Mouse (Mus musculus) MEL (cell line): Measurements from ENCODE around the gene Arhgdib. TPM values are rescaled to one million over a fixed set of nuclear protein-coding genes. Genes with fewer than 3 reads are reported as not detected.

Experiments
- DNase-seq: peaks from one replicate; pipeline ENCODE4 v3.0.0; 2011; ENCODE audit warnings: low read depth, low spot score
- H3K27ac ChIP-seq: 2 replicates; pipeline ENCODE4 v1.5.1; 2012; ENCODE audit warnings: low read depth, mild to moderate bottlenecking, control low read depth, low read length, moderate library complexity; ENCODE audit not compliant: control insufficient read depth
- H3K27me3 ChIP-seq, 2 experiments: fragments of 150-350 bp in 1 of 2; sonication (generic) in 1 of 2; 2 replicates each; pipeline ENCODE4 v1.6.1; 2012; ENCODE audit warnings: low read length in 2 of 2, mild to moderate bottlenecking in 2 of 2, improper control_type of control experiment in 1 of 2, moderate library complexity in 1 of 2; ENCODE audit not compliant: insufficient read depth in 2 of 2, control insufficient read depth in 1 of 2
- H3K36me3 ChIP-seq, 2 experiments: 2 replicates each; pipeline ENCODE4 v1.6.1; 2012 to 2014; ENCODE audit warnings: low read length in 2 of 2, improper control_type of control experiment in 1 of 2, inconsistent platforms in 1 of 2, mild to moderate bottlenecking in 1 of 2; ENCODE audit not compliant: insufficient read depth in 2 of 2, control insufficient read depth in 1 of 2
- H3K4me1 ChIP-seq, 2 experiments: fragments of 150-350 bp in 1 of 2; sonication (generic) in 1 of 2; 2 replicates each; pipeline ENCODE4 v1.6.1; 2012; ENCODE audit warnings: low read length in 2 of 2, improper control_type of control experiment in 1 of 2, mild to moderate bottlenecking in 1 of 2; ENCODE audit not compliant: insufficient read depth in 2 of 2, control insufficient read depth in 1 of 2
- H3K4me3 ChIP-seq, 2 experiments: fragments of 150-350 bp in 1 of 2; sonication (generic) in 1 of 2; 2 replicates each; pipeline ENCODE4 v1.5.1; 2012; ENCODE audit warnings: low read depth in 2 of 2, low read length in 2 of 2, mild to moderate bottlenecking in 2 of 2, moderate library complexity in 2 of 2, control low read depth in 1 of 2, improper control_type of control experiment in 1 of 2; ENCODE audit not compliant: control insufficient read depth in 1 of 2, insufficient read depth in 1 of 2
- H3K79me2 ChIP-seq: 2 replicates; pipeline ENCODE4 v1.6.1; 2012; ENCODE audit warnings: mild to moderate bottlenecking, low read length, moderate library complexity; ENCODE audit not compliant: control insufficient read depth, poor library complexity, insufficient read depth
- H3K9ac ChIP-seq: 2 replicates; pipeline ENCODE4 v1.6.1; 2012; ENCODE audit warnings: low read depth, mild to moderate bottlenecking, control low read depth, low read length, moderate library complexity; ENCODE audit not compliant: control insufficient read depth, poor library complexity, severe bottlenecking
- H3K9me3 ChIP-seq: fragments of 150-350 bp; sonication (generic); replicated peaks from 2 replicates; pipeline ENCODE4 v1.6.1; 2012; ENCODE audit warnings: mild to moderate bottlenecking, low read length, improper control_type of control experiment, moderate library complexity; ENCODE audit not compliant: insufficient read depth
- CHD2 ChIP-seq: IDR thresholded peaks from 2 replicates; pipeline ENCODE4 v1.6.1; 2011; ENCODE audit warnings: low read length, improper control_type of control experiment
- CTCF ChIP-seq, 3 experiments: IDR thresholded peaks in 2 of 3; conservative IDR thresholded peaks in 1 of 3; 2 replicates each; pipeline ENCODE4 v1.5.1; 2011 to 2012; ENCODE audit warnings: low read length in 3 of 3, low read depth in 2 of 3, mild to moderate bottlenecking in 2 of 3, improper control_type of control experiment in 1 of 3, inconsistent platforms in 1 of 3, mixed read lengths in 1 of 3, moderate library complexity in 1 of 3; ENCODE audit not compliant: control insufficient read depth in 1 of 3, insufficient read depth in 1 of 3, poor library complexity in 1 of 3, severe bottlenecking in 1 of 3
- E2F4 ChIP-seq: IDR thresholded peaks from 2 replicates; pipeline ENCODE4 v1.6.1; 2011; ENCODE audit warnings: low read depth, low read length, improper control_type of control experiment, borderline replicate concordance
- EP300 ChIP-seq, 2 experiments: IDR thresholded peaks; 2 replicates each; pipeline ENCODE4 v1.6.1; 2011; ENCODE audit warnings: improper control_type of control experiment in 2 of 2, low read length in 2 of 2, low read depth in 1 of 2, mild to moderate bottlenecking in 1 of 2
- ETS1 ChIP-seq: IDR thresholded peaks from 2 replicates; pipeline ENCODE4 v1.6.1; 2012; ENCODE audit warnings: low read depth, mild to moderate bottlenecking, inconsistent platforms, low read length, improper control_type of control experiment, moderate library complexity
- GABPA ChIP-seq: IDR thresholded peaks from 2 replicates; pipeline ENCODE4 v1.6.1; 2012; ENCODE audit warnings: low read depth, mild to moderate bottlenecking, inconsistent platforms, low read length, improper control_type of control experiment, moderate library complexity
- KAT2A ChIP-seq: conservative IDR thresholded peaks from 2 replicates; pipeline ENCODE4 v1.6.1; 2012; ENCODE audit warnings: low read depth, low read length, improper control_type of control experiment, inconsistent platforms
- MAX ChIP-seq: IDR thresholded peaks from 2 replicates; pipeline ENCODE4 v1.6.1; 2011; ENCODE audit warnings: low read length, improper control_type of control experiment
- MAZ ChIP-seq: IDR thresholded peaks from 2 replicates; pipeline ENCODE4 v1.6.1; 2012; ENCODE audit warnings: low read depth, mild to moderate bottlenecking, inconsistent platforms, low read length, improper control_type of control experiment
- MXI1 ChIP-seq: IDR thresholded peaks from 2 replicates; pipeline ENCODE4 v1.6.1; 2011; ENCODE audit warnings: mild to moderate bottlenecking, low read depth, low read length, improper control_type of control experiment
- MYB ChIP-seq: IDR thresholded peaks from 2 replicates; pipeline ENCODE4 v1.6.1; 2011; ENCODE audit warnings: mild to moderate bottlenecking, low read depth, low read length, improper control_type of control experiment
- NRF1 ChIP-seq: IDR thresholded peaks from 2 replicates; pipeline ENCODE4 v1.6.1; 2014; ENCODE audit warnings: low read depth, mild to moderate bottlenecking, inconsistent platforms, low read length, improper control_type of control experiment, moderate library complexity; ENCODE audit not compliant: poor library complexity, insufficient read depth, severe bottlenecking
- POLR2A ChIP-seq, 2 experiments: IDR thresholded peaks; 2 replicates each; pipeline ENCODE4 v1.6.1; 2011 to 2012; ENCODE audit warnings: low read length in 2 of 2, mild to moderate bottlenecking in 2 of 2, control low read depth in 1 of 2, improper control_type of control experiment in 1 of 2, low read depth in 1 of 2, moderate library complexity in 1 of 2; ENCODE audit not compliant: control insufficient read depth in 1 of 2, insufficient read depth in 1 of 2, poor library complexity in 1 of 2
- POLR2AphosphoS5 ChIP-seq: IDR thresholded peaks from 2 replicates; pipeline ENCODE4 v1.6.1; 2012; ENCODE audit warnings: low read depth, borderline replicate concordance, mild to moderate bottlenecking, inconsistent platforms, low read length, moderate library complexity, mixed read lengths
- SMC3 ChIP-seq: IDR thresholded peaks from 2 replicates; pipeline ENCODE4 v1.6.1; 2011; ENCODE audit warnings: low read depth, low read length, improper control_type of control experiment
- UBTF ChIP-seq: IDR thresholded peaks from 2 replicates; pipeline ENCODE4 v1.6.1; 2012; ENCODE audit warnings: low read depth, mild to moderate bottlenecking, inconsistent platforms, low read length, improper control_type of control experiment, moderate library complexity, borderline replicate concordance; ENCODE audit not compliant: insufficient read depth
- USF2 ChIP-seq, 2 experiments: IDR thresholded peaks; 2 replicates each; pipeline ENCODE4 v1.6.1; 2011 to 2012; ENCODE audit warnings: improper control_type of control experiment in 2 of 2, low read length in 2 of 2, borderline replicate concordance in 1 of 2, inconsistent platforms in 1 of 2, low read depth in 1 of 2, mild to moderate bottlenecking in 1 of 2; ENCODE audit not compliant: insufficient read depth in 1 of 2
- ZKSCAN1 ChIP-seq: IDR thresholded peaks from 2 replicates; pipeline ENCODE4 v1.6.1; 2012; ENCODE audit warnings: low read depth, mild to moderate bottlenecking, inconsistent platforms, low read length, improper control_type of control experiment, moderate library complexity
- ZMIZ1 ChIP-seq: IDR thresholded peaks from 2 replicates; pipeline ENCODE4 v1.6.1; 2012; ENCODE audit warnings: low read depth, mild to moderate bottlenecking, inconsistent platforms, low read length, improper control_type of control experiment, moderate library complexity
- polyA plus RNA-seq, 2 experiments: library from polyadenylated mRNA; stranded (reverse) in 1 of 2; unstranded in 1 of 2; fragments of >175 nt in 1 of 2; fragments of >200 nt in 1 of 2; gene quantifications; 2 replicates each; pipeline versions ENCODE4 v1.2.1 to v1.2.4; 2012; ENCODE audit warnings: low replicate concordance in 2 of 2, low read depth in 1 of 2; ENCODE audit not compliant: insufficient read length in 2 of 2, insufficient read depth in 1 of 2, missing spikeins in 1 of 2
- total RNA-seq: library from RNA; depleted of rRNA; stranded (reverse); fragments of 300-350 nt; gene quantifications from 2 replicates; pipeline ENCODE4 v1.2.3, GENCODE M21; 2012

The Arhgdib gene
- total and polyA plus RNA-seq, 3 experiments, result 102 to 408 (median 346) TPM

GRCm38 (mm10) chr6:136915721-136916395, 25.8 kb downstream of the Arhgdib start:
- H3K36me3 ChIP-seq, result no peaks in the 10 kb centered on the region
- TF ChIP-seq USF2 (IDR thresholded peaks at IDR 0.05; ENCODE audit: borderline replicate concordance in 1 of 2, insufficient read depth in 1 of 2, low read depth in 1 of 2, low read length in 2 of 2), result no peak
- TF ChIP-seq MAX, result no peak
- TF ChIP-seq MXI1, result no peak
- TF ChIP-seq ZMIZ1, result no peak
- no peak for TF ChIP-seq E2F4
- no peak for TF ChIP-seq EP300 (IDR thresholded peaks at IDR 0.05; ENCODE audit: low read depth in 1 of 2, low read length in 2 of 2)
- no peak for TF ChIP-seq UBTF
- no peak for TF ChIP-seq POLR2AphosphoS5
- TF ChIP-seq MYB, result no peak
- TF ChIP-seq KAT2A, result no peak
- no peak for TF ChIP-seq CHD2
- TF ChIP-seq SMC3, result no peak
- no peak for TF ChIP-seq MAZ
- TF ChIP-seq GABPA, result no peak
- no peak for TF ChIP-seq POLR2A (IDR thresholded peaks at IDR 0.05; ENCODE audit: control insufficient read depth in 1 of 2, insufficient read depth in 1 of 2, low read depth in 1 of 2, low read length in 2 of 2, poor library complexity in 1 of 2)
- no peak for TF ChIP-seq CTCF (IDR thresholded peaks at IDR 0.05 in 2 of 3, conservative IDR thresholded peaks at IDR 0.05 in 1 of 3; ENCODE audit: control insufficient read depth in 1 of 3, insufficient read depth in 1 of 3, low read depth in 2 of 3, low read length in 3 of 3, poor library complexity in 1 of 3, severe bottlenecking in 1 of 3)
- no peak for TF ChIP-seq NRF1
- no peak for TF ChIP-seq ZKSCAN1
- TF ChIP-seq, all 39 proteins: peak for 0

GRCm38 (mm10) chr6:136914234-136914633, 27.5 kb downstream of the Arhgdib start:
- no peaks in the 10 kb centered on the region for H3K9me3 ChIP-seq
- H3K36me3 ChIP-seq, result no peaks in the 10 kb centered on the region; a peak in 1 of 4 replicates
- TF ChIP-seq NRF1 (no peak), POLR2AphosphoS5 (no peak), ETS1 (no peak), EP300 (IDR thresholded peaks at IDR 0.05; ENCODE audit: low read depth in 1 of 2, low read length in 2 of 2) (no peak)
- H3K4me3 ChIP-seq, result no peak overlapping the region
- no peak overlapping the region for H3K27ac ChIP-seq
- H3K4me1 ChIP-seq, result no peaks in the 10 kb centered on the region
- DNase-seq, result no peak
- no peak overlapping the region for H3K9ac ChIP-seq
- no peaks in the 10 kb centered on the region for H3K27me3 ChIP-seq
- no peaks in the 10 kb centered on the region for H3K79me2 ChIP-seq

More at GRCm38 (mm10) chr6:136915721-136916395, 25.8 kb downstream of the Arhgdib start:
- no peak overlapping the region for H3K27ac ChIP-seq
- no peaks in the 10 kb centered on the region for H3K27me3 ChIP-seq
- no peak overlapping the region for H3K9ac ChIP-seq
- no peaks in the 10 kb centered on the region for H3K4me1 ChIP-seq
- no peaks in the 10 kb centered on the region for H3K9me3 ChIP-seq
- no peak for DNase-seq
- no peaks in the 10 kb centered on the region for H3K79me2 ChIP-seq
- H3K4me3 ChIP-seq, result no peak overlapping the region
